Mouse (Mus musculus) limb, embryonic 12.5 days (tissue): ENCODE data around the gene C2cd4c. TPM values are rescaled to one million over a fixed set of nuclear protein-coding genes. Genes with fewer than 3 reads are reported as not detected.

Source experiments
- ATAC-seq: fragments of 200-750 bp; cut with Nextera tagmentation; 2 replicates; pipeline ENCODE4 v1.8.0; 2017; ENCODE audit warnings: low read depth, moderate TSS enrichment; ENCODE audit not compliant: insufficient number of reproducible peaks, insufficient read depth, low FRiP score, low TSS enrichment
- H3K27ac ChIP-seq: fragments of 300-500 bp; sonication (generic); 2 replicates; pipeline ENCODE4 v1.5.1; 2016; ENCODE audit warnings: mild to moderate bottlenecking, moderate library complexity
- H3K27me3 ChIP-seq: fragments of 300-500 bp; sonication (generic); 2 replicates; pipeline ENCODE4 v1.6.1; 2016; ENCODE audit warnings: mild to moderate bottlenecking, moderate library complexity
- H3K36me3 ChIP-seq: fragments of 300-500 bp; sonication (generic); 2 replicates; pipeline ENCODE4 v1.6.1; 2016; ENCODE audit warnings: mild to moderate bottlenecking, moderate library complexity
- H3K4me1 ChIP-seq: fragments of 300-500 bp; sonication (generic); replicated peaks from 2 replicates; pipeline ENCODE4 v1.6.1; 2016
- H3K4me2 ChIP-seq: fragments of 300-500 bp; sonication (generic); 2 replicates; pipeline ENCODE4 v1.6.1; 2016; ENCODE audit warnings: mild to moderate bottlenecking, moderate library complexity
- H3K4me3 ChIP-seq: fragments of 300-500 bp; sonication (generic); replicated peaks from 2 replicates; pipeline ENCODE4 v1.5.1; 2016; ENCODE audit warnings: mild to moderate bottlenecking
- H3K9ac ChIP-seq: fragments of 300-500 bp; sonication (generic); replicated peaks from 2 replicates; pipeline ENCODE4 v1.6.1; 2016; ENCODE audit warnings: mild to moderate bottlenecking, moderate library complexity
- H3K9me3 ChIP-seq: fragments of 300-500 bp; sonication (generic); 2 replicates; pipeline ENCODE4 v1.6.1; 2016; ENCODE audit warnings: mild to moderate bottlenecking, moderate library complexity
- WGBS: fragments of 180-500 bp; shearing (Covaris S2); methylation state at CpG from one replicate; pipeline ENCODE4 v1.1.7; 2016; 5-methylcytosine and 5-hydroxymethylcytosine counted together
- polyA plus RNA-seq: library from polyadenylated mRNA; unstranded; fragments of >200 nt; fragmentation: Nextera tagmentation; extraction: Ambion mirVana; gene quantifications from 2 replicates; pipeline ENCODE4 v1.2.1, GENCODE M21; 2016

The C2cd4c gene
- polyA plus RNA-seq, 1 experiment from 2014 or later, result not detected

GRCm38 (mm10) chr10:79587061-79587751, 26.6 kb downstream of the C2cd4c start, which contains the start of gene Theg:
Gene Theg (minus strand): TSS chr10:79587331.
- peaks cover 3% of the 10 kb centered on the region; the same call in 1 of the 2 replicates for H3K27me3 ChIP-seq
- H3K9me3 ChIP-seq, result no peaks in the 10 kb centered on the region
- ATAC-seq, result no peak
- H3K27ac ChIP-seq, result no peak within 1 kb of the TSS
- no peak within 1 kb of the TSS for H3K4me2 ChIP-seq
- H3K9ac ChIP-seq, result no peak within 1 kb of the TSS
- no peaks in the 10 kb centered on the region for H3K4me1 ChIP-seq
- no peak within 1 kb of the TSS for H3K4me3 ChIP-seq
- WGBS, result 84% methylated on average over 5 of the region's 5 CpGs
- H3K36me3 ChIP-seq, result no peaks in the 10 kb centered on the region

- no peaks in the 10 kb centered on the region for H3K36me3 ChIP-seq
- H3K27me3 ChIP-seq, result peaks cover 3% of the 10 kb centered on the region; the same call in 1 of the 2 replicates
- H3K9me3 ChIP-seq, result no peaks in the 10 kb centered on the region
- ATAC-seq, result no peak
- 73% methylated on average over 8 of the region's 8 CpGs for WGBS
- no peak overlapping the region for H3K4me2 ChIP-seq
- no peaks in the 10 kb centered on the region for H3K4me1 ChIP-seq
- no peak overlapping the region for H3K9ac ChIP-seq
- no peak overlapping the region for H3K27ac ChIP-seq
- H3K4me3 ChIP-seq, result no peak overlapping the region
These were observed 27.6 kb downstream of the C2cd4c start for GRCm38 (mm10) chr10:79586243-79586642.

GRCm38 (mm10) chr10:79585723-79586122, 28.1 kb downstream of the C2cd4c start:
- Histone ChIP-seq H3K4me3 (no peak overlapping the region), H3K36me3 (no peaks in the 10 kb centered on the region), H3K9ac (no peak overlapping the region), H3K4me1 (no peaks in the 10 kb centered on the region), H3K4me2 (no peak overlapping the region), H3K27ac (no peak overlapping the region), H3K27me3 (peaks cover 3% of the 10 kb centered on the region; the same call in 1 of the 2 replicates), H3K9me3 (no peaks in the 10 kb centered on the region)
- 85% methylated on average over 5 of the region's 5 CpGs for WGBS
- ATAC-seq, result no peak

DNA sequence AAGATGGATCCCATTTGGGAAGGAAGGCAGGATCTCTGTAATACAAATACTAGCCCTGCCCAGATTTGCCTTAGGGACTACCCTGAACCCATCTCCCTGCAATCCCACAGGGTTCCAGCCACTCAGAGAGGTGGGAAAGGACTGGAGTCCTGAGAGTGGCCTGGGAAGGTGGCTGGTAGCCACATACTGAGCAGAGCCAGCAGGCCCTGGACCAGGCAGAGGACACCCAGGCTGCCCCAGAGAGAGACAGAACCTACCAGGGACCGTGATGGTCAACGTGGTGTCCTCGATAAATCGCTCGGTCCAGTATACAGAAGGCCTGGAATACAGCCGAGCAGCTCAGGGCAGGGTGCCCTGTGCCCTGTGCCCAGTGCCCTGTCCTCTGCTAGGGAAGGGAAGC, 28.7 kb downstream of the C2cd4c start:
- H3K36me3 ChIP-seq, result no peaks in the 10 kb centered on the region
- no peaks in the 10 kb centered on the region for H3K9me3 ChIP-seq
- H3K4me1 ChIP-seq, result no peaks in the 10 kb centered on the region
- no peak; the same call in 1 of the 2 replicates for ATAC-seq
- no peak overlapping the region for H3K27ac ChIP-seq
- H3K4me2 ChIP-seq, result no peak overlapping the region
- no peak overlapping the region for H3K4me3 ChIP-seq
- 88% methylated on average over 6 of the region's 6 CpGs for WGBS
- peaks cover 3% of the 10 kb centered on the region for H3K27me3 ChIP-seq
- no peak overlapping the region for H3K9ac ChIP-seq

- no peaks in the 10 kb centered on the region for H3K36me3 ChIP-seq
- no peak overlapping the region for H3K27ac ChIP-seq
- ATAC-seq, result no peak
- H3K9ac ChIP-seq, result no peak overlapping the region
- no peaks in the 10 kb centered on the region for H3K9me3 ChIP-seq
- H3K27me3 ChIP-seq, result peaks cover 8% of the 10 kb centered on the region
- H3K4me2 ChIP-seq, result no peak overlapping the region
- WGBS, result 82% methylated on average over 9 of the region's 9 CpGs
- no peaks in the 10 kb centered on the region for H3K4me1 ChIP-seq
- no peak overlapping the region for H3K4me3 ChIP-seq
These were observed 29.4 kb downstream of the C2cd4c start for GRCm38 (mm10) chr10:79584426-79584825.

GRCm38 (mm10) chr10:79584021-79584420, 29.8 kb downstream of the C2cd4c start:
- no peak for ATAC-seq
- no peak overlapping the region for H3K4me2 ChIP-seq
- no peaks in the 10 kb centered on the region for H3K9me3 ChIP-seq
- no peak overlapping the region for H3K4me3 ChIP-seq
- no peaks in the 10 kb centered on the region for H3K4me1 ChIP-seq
- H3K27me3 ChIP-seq, result peaks cover 11% of the 10 kb centered on the region
- H3K27ac ChIP-seq, result no peak overlapping the region
- H3K9ac ChIP-seq, result no peak overlapping the region
- 58% methylated on average over 7 of the region's 7 CpGs for WGBS
- H3K36me3 ChIP-seq, result no peaks in the 10 kb centered on the region

DNA sequence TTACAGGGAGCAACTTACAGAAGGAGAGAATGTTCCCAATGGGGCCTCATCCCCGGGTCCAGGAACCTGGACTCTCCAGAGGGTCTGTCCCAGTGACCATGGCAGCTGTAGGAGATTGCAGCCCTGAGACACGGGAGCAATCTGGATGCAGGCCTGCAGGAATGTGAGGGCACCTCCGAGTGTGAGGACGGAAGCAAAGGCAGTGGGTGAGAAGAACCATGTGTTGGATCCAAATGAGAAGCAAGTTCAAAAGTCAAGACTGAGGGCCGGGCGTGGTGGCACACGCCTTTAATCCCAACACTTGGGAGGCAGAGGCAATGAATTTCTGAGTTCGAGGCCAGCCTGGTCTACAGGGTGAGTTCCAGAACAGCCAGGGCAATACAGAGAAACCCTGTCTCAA, 32.3 kb downstream of the C2cd4c start:
- no peaks in the 10 kb centered on the region for H3K36me3 ChIP-seq
- H3K4me3 ChIP-seq, result no peak overlapping the region
- H3K4me2 ChIP-seq, result no peak overlapping the region
- H3K9me3 ChIP-seq, result no peaks in the 10 kb centered on the region
- no peak for ATAC-seq
- no peaks in the 10 kb centered on the region for H3K4me1 ChIP-seq
- peaks cover 14% of the 10 kb centered on the region for H3K27me3 ChIP-seq
- H3K27ac ChIP-seq, result no peak overlapping the region
- no peak overlapping the region for H3K9ac ChIP-seq
- WGBS, result 84% methylated on average over 8 of the region's 8 CpGs

DNA sequence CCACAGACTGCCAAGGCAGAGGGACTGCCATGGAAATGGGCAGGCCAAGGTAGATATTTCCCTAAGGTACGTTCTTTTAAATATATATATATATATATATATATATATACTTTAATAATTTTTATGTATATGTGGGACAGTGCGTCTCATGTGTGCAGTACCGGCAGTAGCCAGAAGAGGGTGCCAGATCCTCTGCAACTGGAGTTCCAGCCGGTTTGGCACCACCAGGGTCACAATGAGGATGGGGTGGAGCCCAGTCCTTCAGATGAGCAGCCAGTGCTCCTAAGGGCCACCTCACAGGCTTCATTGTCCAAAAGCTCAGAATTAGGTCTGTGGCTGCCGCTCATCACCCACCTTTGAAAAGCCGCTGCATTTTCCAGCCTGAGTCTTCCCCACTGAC, 33.0 kb downstream of the C2cd4c start:
- 47% methylated on average over 6 of the region's 6 CpGs for WGBS
- Histone ChIP-seq H3K9me3 (no peaks in the 10 kb centered on the region), H3K4me1 (no peaks in the 10 kb centered on the region), H3K9ac (no peak overlapping the region), H3K36me3 (no peaks in the 10 kb centered on the region), H3K4me3 (no peak overlapping the region), H3K4me2 (no peak overlapping the region), H3K27me3 (peaks cover 11% of the 10 kb centered on the region), H3K27ac (no peak overlapping the region)
- ATAC-seq, result no peak

GRCm38 (mm10) chr10:79580356-79580755, 33.5 kb downstream of the C2cd4c start:
- Histone ChIP-seq H3K4me2 (no peak overlapping the region), H3K27ac (no peak overlapping the region), H3K4me3 (no peak overlapping the region), H3K9ac (no peak overlapping the region), H3K36me3 (no peaks in the 10 kb centered on the region), H3K27me3 (peaks cover 11% of the 10 kb centered on the region), H3K4me1 (no peaks in the 10 kb centered on the region), H3K9me3 (no peaks in the 10 kb centered on the region)
- 73% methylated on average over 7 of the region's 7 CpGs for WGBS
- no peak for ATAC-seq

GRCm38 (mm10) chr10:79579781-79580180, 34.0 kb downstream of the C2cd4c start:
- no peak for ATAC-seq
- H3K9me3 ChIP-seq, result no peaks in the 10 kb centered on the region
- H3K27me3 ChIP-seq, result peaks cover 11% of the 10 kb centered on the region
- H3K4me3 ChIP-seq, result no peak overlapping the region
- H3K9ac ChIP-seq, result no peak overlapping the region
- no peak overlapping the region for H3K4me2 ChIP-seq
- no peaks in the 10 kb centered on the region for H3K4me1 ChIP-seq
- no peaks in the 10 kb centered on the region for H3K36me3 ChIP-seq
- 76% methylated on average over 12 of the region's 12 CpGs for WGBS
- H3K27ac ChIP-seq, result no peak overlapping the region

- 82% methylated on average over 7 of the region's 7 CpGs for WGBS
- no peak overlapping the region for H3K4me2 ChIP-seq
- H3K27ac ChIP-seq, result no peak overlapping the region
- no peaks in the 10 kb centered on the region for H3K4me1 ChIP-seq
- H3K4me3 ChIP-seq, result no peak overlapping the region
- ATAC-seq, result no peak
- H3K36me3 ChIP-seq, result no peaks in the 10 kb centered on the region
- no peak overlapping the region for H3K9ac ChIP-seq
- peaks cover 11% of the 10 kb centered on the region for H3K27me3 ChIP-seq
- H3K9me3 ChIP-seq, result no peaks in the 10 kb centered on the region
These were observed 34.9 kb downstream of the C2cd4c start for GRCm38 (mm10) chr10:79578891-79579290.

- Histone ChIP-seq H3K4me2 (no peak overlapping the region), H3K9me3 (no peaks in the 10 kb centered on the region), H3K9ac (no peak overlapping the region; the same call in 1 of the 2 replicates), H3K27ac (no peak overlapping the region), H3K4me3 (no peak overlapping the region), H3K4me1 (no peaks in the 10 kb centered on the region), H3K36me3 (no peaks in the 10 kb centered on the region), H3K27me3 (peaks cover 11% of the 10 kb centered on the region)
- no peak for ATAC-seq
- WGBS, result 41% methylated on average over 9 of the region's 9 CpGs
These were observed 35.5 kb downstream of the C2cd4c start for GRCm38 (mm10) chr10:79578276-79578675.
